Mouse (Mus musculus): ENCODE measurements around the gene Stum. TPM values are rescaled to one million over a fixed set of nuclear protein-coding genes. Genes with fewer than 3 reads are reported as not detected.
"Not testable (repeated sequence)": the region's sequence is repeated elsewhere in the genome, so short reads cannot be mapped to it uniquely, and the experiment has no call there.

Gene Stum
- polyA plus RNA-seq, 1 experiment from 2014 or later, result 23.5 TPM

DNA sequence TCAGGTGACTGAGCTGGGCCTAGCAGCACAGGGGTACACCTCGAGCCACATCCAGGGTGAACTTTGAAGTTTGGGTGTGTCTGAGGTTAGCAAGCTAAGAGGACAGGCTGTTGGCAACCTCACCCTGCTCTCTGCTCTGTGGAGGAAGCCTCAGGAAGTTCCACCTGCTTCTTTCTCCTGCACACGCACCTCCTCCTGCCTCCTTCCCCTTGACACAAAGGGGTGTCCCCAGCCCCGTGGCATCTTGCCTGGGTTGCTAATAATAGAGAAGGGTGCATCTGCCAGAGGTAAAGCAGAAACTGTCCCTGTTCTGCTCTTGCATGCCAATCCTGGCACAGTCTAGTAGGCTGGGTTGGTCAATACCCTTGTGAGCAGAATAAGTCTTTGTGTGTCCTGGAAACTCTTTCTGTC lies 93.0 kb downstream of the Stum start:
- Histone ChIP-seq H3K27me3 (replicated peaks) (no peaks in the 10 kb centered on the region), H3K9ac (replicated peaks) (no peak overlapping the region), H3K36me3 (no peaks in the 10 kb centered on the region), H3K9me3 (replicated peaks) (no peaks in the 10 kb centered on the region), H3K27ac (replicated peaks) (peak overlapping the region; percentile 41; the same call in 1 of the 2 replicates), H3K4me1 (peaks cover 26% of the 10 kb centered on the region), H3K4me3 (replicated peaks) (no peak overlapping the region), H3K4me2 (no peak overlapping the region)
- 65% methylated on average over 3 of the region's 3 CpGs for WGBS
- no peak for ATAC-seq (ENCODE audit: low FRiP score)

DNA sequence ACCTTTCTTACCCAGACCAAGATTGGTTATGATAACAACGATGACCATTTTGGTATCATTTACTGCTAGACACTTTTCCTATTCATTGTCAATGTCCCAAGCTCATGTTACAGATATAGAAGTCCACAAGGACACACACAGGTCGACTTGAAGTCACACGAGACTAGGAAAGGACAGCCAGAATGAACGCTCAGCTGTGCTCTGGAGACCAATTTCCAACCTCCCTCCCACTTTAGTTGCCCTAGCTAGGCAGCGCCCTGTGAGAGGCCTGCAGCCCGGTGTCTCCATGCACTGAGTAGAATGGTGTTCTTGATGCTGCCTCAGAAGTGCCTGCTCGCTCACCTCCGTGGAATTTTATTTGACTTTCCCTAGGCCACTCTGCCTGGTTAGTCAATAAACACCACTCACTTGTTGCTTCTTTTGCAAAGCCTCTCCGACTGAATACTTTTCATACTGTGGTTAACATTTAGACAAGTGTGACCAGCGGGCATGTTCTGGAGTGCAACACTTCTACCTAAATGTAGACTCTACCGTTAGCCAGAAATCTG lies 94.0 kb downstream of the Stum start:
- not testable (repeated sequence) for H3K9ac ChIP-seq (replicated peaks); H3K9me3 ChIP-seq (replicated peaks)
- 83% methylated on average over 11 of the region's 11 CpGs for WGBS

DNA sequence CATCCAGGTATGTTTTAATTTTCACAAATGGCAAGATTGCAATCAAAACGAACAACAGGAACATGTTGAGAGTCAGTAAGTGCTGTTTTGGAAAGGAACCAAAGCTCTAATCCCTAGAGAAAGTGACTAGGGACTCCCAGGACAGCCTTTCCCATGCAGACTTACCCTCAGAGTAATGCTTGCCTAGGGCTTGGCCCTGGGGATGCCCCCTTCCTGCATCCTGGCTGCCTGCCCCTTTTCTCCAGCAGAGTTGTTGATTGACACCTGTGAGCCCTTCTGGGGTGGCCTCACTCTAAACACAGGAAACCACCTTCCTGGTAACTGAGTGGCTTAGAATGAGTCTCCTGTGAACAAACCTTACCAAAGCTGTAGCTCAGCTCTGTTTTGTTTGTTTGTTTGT lies 94.8 kb downstream of the Stum start:
- 52% methylated on average over 1 of the region's 1 CpGs for WGBS
- no peaks in the 10 kb centered on the region for H3K9me3 ChIP-seq (replicated peaks)
- no peak overlapping the region; the same call in 1 of the 2 replicates for H3K9ac ChIP-seq (replicated peaks)

More for the DNA sequence above, 94.0 kb downstream of the Stum start:
- not testable (repeated sequence) for H3K4me2 ChIP-seq; H3K27me3 ChIP-seq (replicated peaks); ATAC-seq (ENCODE audit: low FRiP score); H3K27ac ChIP-seq (replicated peaks); H3K36me3 ChIP-seq; H3K4me3 ChIP-seq (replicated peaks)
- peaks cover 29% of the 10 kb centered on the region for H3K4me1 ChIP-seq

DNA sequence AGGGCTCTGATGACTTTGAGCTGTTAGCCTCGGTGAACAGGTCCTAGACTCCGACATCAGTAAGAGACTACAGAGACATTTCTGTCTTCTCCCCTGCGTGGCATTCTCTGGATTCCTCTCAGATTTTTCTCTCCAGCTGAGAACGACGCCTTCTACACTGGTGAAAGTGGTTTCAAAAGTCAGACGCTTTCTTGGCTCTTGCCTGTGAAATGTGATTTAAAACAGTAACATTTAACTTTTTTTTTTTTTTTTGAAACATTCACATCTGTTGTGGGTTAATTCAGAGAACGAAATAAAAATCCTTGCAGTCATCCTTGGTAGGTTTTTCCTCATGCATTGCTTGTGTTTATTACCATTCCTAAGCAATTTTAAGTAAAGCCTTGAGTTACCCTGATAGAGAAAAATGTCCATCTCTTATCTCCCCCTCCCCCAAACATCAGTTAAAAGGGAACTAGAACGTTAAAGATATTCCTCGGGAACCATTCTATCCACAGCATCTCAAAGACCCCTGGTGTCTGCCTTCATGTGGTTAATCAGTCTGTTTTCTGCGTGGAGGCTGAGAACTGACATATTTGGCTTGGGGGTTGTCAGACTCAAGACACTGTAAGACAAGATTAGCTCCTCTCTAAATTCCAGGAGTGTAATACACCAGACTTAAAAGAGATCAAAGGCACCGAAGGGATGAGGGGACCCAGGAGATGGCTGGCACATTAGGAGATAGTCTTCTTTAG lies 95.4 kb downstream of the Stum start:
- H3K27ac ChIP-seq (replicated peaks), result peak overlapping the region; percentile 79
- WGBS, result 12% methylated on average over 11 of the region's 11 CpGs
- H3K4me2 ChIP-seq, result peak overlapping the region; percentile 69
- no peaks in the 10 kb centered on the region for H3K27me3 ChIP-seq (replicated peaks)
- no peaks in the 10 kb centered on the region for H3K36me3 ChIP-seq
- H3K9me3 ChIP-seq (replicated peaks), result no peaks in the 10 kb centered on the region
- H3K4me1 ChIP-seq, result peaks cover 26% of the 10 kb centered on the region
- peak overlapping the region; percentile 39 for H3K4me3 ChIP-seq (replicated peaks)
- no peak for ATAC-seq (ENCODE audit: low FRiP score)
- no peak overlapping the region; the same call in 1 of the 2 replicates for H3K9ac ChIP-seq (replicated peaks)

More for the DNA sequence above, 94.8 kb downstream of the Stum start:
- H3K4me2 ChIP-seq, result peak overlapping the region; percentile 69
- H3K36me3 ChIP-seq, result no peaks in the 10 kb centered on the region
- no peak for ATAC-seq (ENCODE audit: low FRiP score)
- no peaks in the 10 kb centered on the region for H3K27me3 ChIP-seq (replicated peaks)
- H3K4me3 ChIP-seq (replicated peaks), result no peak overlapping the region
- peaks cover 27% of the 10 kb centered on the region for H3K4me1 ChIP-seq
- peak overlapping the region; percentile 79; the same call in 1 of the 2 replicates for H3K27ac ChIP-seq (replicated peaks)

DNA sequence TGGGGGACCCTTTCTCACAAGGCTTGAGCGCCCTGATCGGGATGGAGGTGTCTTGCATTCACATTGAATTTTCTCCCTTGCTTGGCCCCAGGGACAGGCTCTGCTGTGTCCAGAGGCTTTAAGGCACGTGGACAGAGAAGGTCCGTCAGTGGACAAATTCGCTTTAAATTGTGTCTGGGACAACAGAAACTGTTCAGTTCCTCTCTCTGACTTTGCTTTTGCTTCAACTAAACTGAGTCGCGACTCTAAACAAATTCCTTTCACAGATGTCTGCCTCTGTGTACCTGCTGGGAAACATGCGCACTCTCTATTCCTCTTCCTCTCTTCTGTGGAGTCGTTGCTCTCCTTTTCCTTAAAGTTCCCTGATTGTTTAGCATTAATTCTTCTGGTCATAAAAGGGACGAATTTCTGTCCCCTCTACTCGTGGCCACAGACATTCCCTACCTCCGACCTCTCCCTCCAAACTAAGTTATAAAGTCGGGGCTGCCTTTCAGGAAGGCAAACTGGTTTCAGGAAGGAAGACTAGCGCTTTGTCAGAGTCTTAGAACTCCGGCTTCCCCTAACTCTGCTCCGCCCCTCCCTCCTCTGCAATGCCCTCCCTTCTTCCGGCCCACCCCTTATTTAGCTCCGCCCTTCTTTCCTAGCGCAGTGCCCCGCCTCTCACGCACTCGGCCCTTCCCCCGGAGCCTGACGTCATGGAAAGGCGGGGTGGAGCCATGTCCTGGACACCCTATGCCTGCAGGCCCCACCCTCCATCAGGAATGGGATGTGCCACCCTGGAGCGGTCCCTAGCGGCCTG lies 96.2 kb downstream of the Stum start:
- no peaks in the 10 kb centered on the region for H3K36me3 ChIP-seq
- peak overlapping the region; percentile 37 for H3K9ac ChIP-seq (replicated peaks)
- peaks cover 27% of the 10 kb centered on the region for H3K4me1 ChIP-seq
- H3K4me2 ChIP-seq, result peak overlapping the region; percentile 69
- peak overlapping the region; percentile 39 for H3K4me3 ChIP-seq (replicated peaks)
- peak; percentile 97 for ATAC-seq (ENCODE audit: low FRiP score)
- no peaks in the 10 kb centered on the region for H3K27me3 ChIP-seq (replicated peaks)
- no peaks in the 10 kb centered on the region for H3K9me3 ChIP-seq (replicated peaks)
- WGBS, result 2% methylated on average over 27 of the region's 27 CpGs
- H3K27ac ChIP-seq (replicated peaks), result peak overlapping the region; percentile 80

DNA sequence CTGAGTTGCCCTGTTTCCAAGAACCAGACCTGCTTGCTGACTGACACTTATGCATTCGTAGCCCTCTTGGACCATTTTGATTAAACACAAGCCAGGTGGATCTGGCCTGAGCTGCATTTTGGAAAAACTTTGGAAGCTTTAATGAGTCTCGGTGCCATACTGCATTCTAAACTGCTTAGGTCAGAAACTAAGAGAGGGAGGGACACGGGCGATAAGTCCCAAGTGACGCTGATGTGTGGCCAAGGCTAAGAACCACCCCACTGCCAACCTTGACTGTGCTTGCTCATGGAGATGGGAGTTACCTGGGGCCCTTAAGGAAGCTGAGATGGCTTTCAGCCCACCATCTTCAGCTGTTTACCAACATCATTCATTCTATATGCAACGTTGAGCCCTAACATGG lies 98.0 kb downstream of the Stum start:
- Histone ChIP-seq H3K36me3 (no peaks in the 10 kb centered on the region), H3K9me3 (replicated peaks) (no peaks in the 10 kb centered on the region), H3K4me2 (no peak overlapping the region), H3K27ac (replicated peaks) (no peak overlapping the region), H3K4me3 (replicated peaks) (no peak overlapping the region), H3K4me1 (peaks cover 29% of the 10 kb centered on the region), H3K9ac (replicated peaks) (no peak overlapping the region), H3K27me3 (replicated peaks) (no peaks in the 10 kb centered on the region)
- WGBS, result 90% methylated on average over 6 of the region's 6 CpGs
- ATAC-seq (ENCODE audit: low FRiP score), result no peak

DNA sequence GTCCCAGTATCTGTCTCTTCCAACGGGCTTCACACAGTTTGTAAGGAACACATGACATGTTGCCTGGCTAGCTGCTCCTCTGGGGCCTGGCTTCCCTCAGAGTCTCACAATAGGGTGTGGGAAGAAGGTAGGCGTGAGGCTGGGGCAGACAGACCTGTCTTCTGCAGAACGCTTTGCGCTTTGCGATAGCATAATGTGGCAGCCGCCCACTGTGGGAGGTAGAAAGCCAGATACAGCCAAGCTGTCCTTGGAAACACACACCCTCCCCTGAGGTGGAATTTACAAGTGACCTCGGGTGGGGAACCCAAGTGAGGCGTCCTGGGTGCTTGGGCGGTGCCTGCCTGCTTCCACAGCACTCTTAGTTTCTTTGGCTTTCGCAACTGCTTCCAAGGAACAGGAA lies 98.8 kb downstream of the Stum start:
- WGBS, result 67% methylated on average over 10 of the region's 10 CpGs
- H3K9me3 ChIP-seq (replicated peaks), result no peaks in the 10 kb centered on the region

DNA sequence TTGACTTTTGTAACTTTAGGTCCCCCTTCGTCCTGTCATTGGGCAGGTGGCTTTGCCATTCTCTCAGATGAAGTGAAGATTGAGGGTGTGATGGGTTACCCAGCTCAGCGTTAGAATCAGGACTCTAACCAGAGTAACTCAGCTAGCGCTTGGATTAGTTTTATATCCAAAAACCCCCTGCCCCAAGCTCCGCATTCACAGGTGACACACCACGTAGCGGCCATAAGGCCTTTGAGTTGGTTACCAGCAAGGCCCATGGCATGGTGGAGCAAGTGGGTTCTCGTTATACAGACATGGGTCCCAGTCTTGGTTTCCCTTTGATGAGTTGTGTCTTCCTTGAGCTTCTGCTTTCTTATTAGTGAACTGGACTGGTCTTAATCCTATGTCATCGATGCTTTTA lies 99.4 kb downstream of the Stum start:
- H3K27ac ChIP-seq (replicated peaks), result no peak overlapping the region
- H3K4me3 ChIP-seq (replicated peaks), result no peak overlapping the region
- no peak for ATAC-seq (ENCODE audit: low FRiP score)
- H3K27me3 ChIP-seq (replicated peaks), result no peaks in the 10 kb centered on the region
- H3K9me3 ChIP-seq (replicated peaks), result no peaks in the 10 kb centered on the region
- peaks cover 28% of the 10 kb centered on the region for H3K4me1 ChIP-seq
- 93% methylated on average over 8 of the region's 8 CpGs for WGBS
- no peaks in the 10 kb centered on the region for H3K36me3 ChIP-seq
- H3K4me2 ChIP-seq, result no peak overlapping the region
- H3K9ac ChIP-seq (replicated peaks), result no peak overlapping the region

More for the DNA sequence above, 98.8 kb downstream of the Stum start:
- H3K9ac ChIP-seq (replicated peaks), result no peak overlapping the region; the same call in 1 of the 2 replicates
- ATAC-seq (ENCODE audit: low FRiP score), result no peak
- H3K27ac ChIP-seq (replicated peaks), result no peak overlapping the region
- H3K36me3 ChIP-seq, result no peaks in the 10 kb centered on the region
- no peak overlapping the region for H3K4me2 ChIP-seq
- H3K4me1 ChIP-seq, result peaks cover 29% of the 10 kb centered on the region
- no peak overlapping the region for H3K4me3 ChIP-seq (replicated peaks)
- no peaks in the 10 kb centered on the region for H3K27me3 ChIP-seq (replicated peaks)

Other genes with a start within 250 kb of the Stum start
- gene Psen2, start 220.1 kb downstream of the Stum start, polyA plus RNA-seq (2015; fragmentation: Nextera tagmentation; extraction: Ambion mirVana), result 16.8 and 19.8 TPM in 2 replicates
- gene Itpkb, start 153.0 kb downstream of the Stum start, polyA plus RNA-seq (2015; fragmentation: Nextera tagmentation; extraction: Ambion mirVana), result 4.1 and 5.3 TPM in 2 replicates
- 89.1 and 93.8 TPM in 2 replicates for gene Parp1, start 85.4 kb upstream of the Stum start, polyA plus RNA-seq (2015; fragmentation: Nextera tagmentation; extraction: Ambion mirVana)
- gene Lin9, start 157.6 kb upstream of the Stum start, polyA plus RNA-seq (2015; fragmentation: Nextera tagmentation; extraction: Ambion mirVana), result 8.3 and 10.9 TPM in 2 replicates
- 0.08 TPM in 1 of 2 replicates, not detected in the other for gene Mixl1, start 213.5 kb upstream of the Stum start, polyA plus RNA-seq (2015; fragmentation: Nextera tagmentation; extraction: Ambion mirVana)
- 23.5 and 24.4 TPM in 2 replicates for gene Acbd3, start 242.5 kb upstream of the Stum start, polyA plus RNA-seq (2015; fragmentation: Nextera tagmentation; extraction: Ambion mirVana)